Mouse (Mus musculus) thymus, postnatal 4 days (tissue): ENCODE measurements at regions not wholly inside any gene's neighbourhood (a gene's known extent, or its start where the extent isn't known, plus 50 kb on each side); places are given as distances from the start of the nearest gene placed in this dataset.
"Not testable (repeated sequence)": the region's sequence is repeated elsewhere in the genome, so short reads cannot be mapped to it uniquely, and the experiment has no call there.

Experiments
- DNase-seq: peaks from one replicate; pipeline ENCODE4 v3.0.0; 2021

DNA sequence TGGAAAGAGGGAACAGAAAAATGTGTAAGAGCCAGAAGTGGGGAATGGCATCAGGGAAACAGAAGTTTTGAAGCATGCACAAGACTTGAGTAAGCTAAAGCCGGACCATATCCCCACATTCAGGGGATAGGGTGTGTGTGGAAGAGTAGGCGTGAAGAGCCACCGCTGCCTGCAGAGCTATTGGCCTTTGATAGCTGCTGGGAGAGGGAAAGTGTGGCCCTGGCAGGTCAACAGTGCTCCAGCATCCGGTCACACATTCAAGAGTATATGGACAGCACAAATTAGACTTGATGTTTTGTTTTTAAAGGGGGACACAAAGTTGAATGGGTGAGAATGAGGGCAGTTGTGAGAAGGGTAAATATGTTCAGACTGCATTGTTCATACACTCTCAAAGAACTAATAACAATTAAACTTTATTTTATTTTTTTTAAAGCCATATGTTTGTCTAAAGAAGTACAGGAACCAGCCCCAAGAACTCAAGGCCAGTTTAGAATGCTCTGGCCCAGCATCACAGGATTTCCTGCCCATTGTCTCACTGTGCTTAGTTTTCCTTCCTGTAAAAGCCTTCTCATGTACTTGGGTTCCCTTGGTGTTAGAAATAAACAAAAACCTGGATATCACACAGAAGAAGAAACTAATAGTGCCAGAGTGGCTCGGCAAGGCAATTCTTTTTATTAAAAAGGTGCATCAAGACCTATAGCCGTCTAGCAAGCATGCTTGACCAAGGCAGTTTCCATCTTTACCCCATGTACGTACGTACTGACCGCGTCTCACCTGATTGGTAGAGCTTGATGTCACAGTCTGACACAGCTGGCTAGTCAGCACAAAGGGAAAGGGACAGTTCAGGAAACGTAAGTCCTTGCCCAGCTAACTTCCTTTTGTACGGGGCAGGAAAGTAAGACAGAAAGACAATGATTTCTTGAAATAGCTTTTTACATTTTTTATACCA is 144.6 kb upstream of the Rbbp6 start:
- DNase-seq, result no peak

DNA sequence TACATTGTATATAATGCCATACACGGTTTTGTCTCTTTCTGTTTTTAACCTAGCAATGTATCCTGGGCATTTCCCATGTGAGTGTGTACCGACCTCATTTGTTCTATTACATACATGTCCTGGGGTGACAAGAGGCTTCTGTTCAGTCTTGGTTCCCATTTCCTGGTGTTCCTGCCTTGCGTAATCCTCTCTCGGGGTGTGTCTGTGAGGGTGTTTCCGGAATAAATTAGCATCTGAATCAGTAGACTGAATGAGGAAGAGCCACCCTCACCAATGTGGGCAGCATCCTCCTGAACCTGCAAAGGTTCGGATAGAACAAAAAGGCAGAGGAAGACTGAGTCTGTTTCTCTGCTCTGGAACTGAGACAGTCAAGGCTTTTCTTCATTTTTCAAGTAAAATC is 142.1 kb upstream of the Rbbp6 start:
- DNase-seq, result no peak

DNA sequence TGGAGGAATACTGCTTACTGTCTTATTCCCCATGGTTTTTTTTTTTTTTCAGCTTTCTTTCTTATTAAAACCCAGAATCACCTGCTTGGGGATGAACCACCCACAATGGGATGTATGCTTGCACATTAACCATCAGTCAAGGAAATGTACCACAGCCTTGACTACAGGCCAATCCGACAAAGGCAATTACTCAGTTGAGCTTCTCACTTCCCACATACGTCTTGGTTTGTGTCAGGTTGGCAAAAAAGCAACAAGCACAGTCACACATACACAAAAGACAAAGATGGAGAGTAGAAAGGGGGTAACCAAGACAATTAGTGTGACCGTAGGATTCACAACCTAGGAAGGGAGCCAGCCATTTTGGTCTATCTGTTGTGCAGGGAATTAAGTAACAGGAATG is 126.4 kb upstream of the Rbbp6 start:
- no peak for DNase-seq

DNA sequence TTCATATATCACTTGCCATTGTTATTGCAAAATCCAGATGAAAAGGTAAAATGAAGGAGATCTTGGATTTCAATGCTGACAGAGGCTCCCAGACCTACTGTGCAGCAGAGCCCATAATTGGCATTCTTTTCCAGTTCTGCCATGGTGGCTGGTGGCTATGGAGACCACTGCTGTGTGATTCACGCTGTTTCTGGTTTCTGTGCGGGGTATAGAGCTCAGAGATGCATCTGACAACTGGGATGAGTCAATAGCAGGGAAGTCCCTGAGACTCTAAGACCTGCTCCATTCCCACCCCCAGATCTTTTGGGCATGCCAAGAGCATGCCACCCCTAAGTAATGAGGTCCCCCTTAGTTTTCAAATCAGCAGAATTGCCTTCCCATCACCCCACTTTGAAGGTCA is 120.7 kb upstream of the Rbbp6 start:
- DNase-seq, result no peak

DNA sequence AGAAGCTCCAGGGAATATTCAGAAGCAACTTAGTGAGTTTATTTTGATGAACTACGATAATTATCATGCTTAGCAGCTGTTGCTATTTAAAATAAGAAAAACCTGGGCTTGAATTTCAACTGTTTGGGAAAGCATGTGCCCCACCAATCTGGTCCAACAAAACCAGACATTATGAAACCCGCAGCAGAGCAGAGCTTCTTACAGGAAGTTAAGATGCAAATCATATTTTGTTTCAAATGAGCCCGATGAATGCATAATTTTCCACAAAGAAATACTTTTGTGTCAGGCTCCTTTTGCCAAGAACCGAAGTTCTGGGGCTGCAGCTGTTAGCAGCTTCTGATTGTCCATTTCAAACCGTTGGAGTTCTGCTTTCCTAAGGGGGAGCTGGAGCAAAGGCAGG is 118.1 kb upstream of the Rbbp6 start:
- no peak for DNase-seq

DNA sequence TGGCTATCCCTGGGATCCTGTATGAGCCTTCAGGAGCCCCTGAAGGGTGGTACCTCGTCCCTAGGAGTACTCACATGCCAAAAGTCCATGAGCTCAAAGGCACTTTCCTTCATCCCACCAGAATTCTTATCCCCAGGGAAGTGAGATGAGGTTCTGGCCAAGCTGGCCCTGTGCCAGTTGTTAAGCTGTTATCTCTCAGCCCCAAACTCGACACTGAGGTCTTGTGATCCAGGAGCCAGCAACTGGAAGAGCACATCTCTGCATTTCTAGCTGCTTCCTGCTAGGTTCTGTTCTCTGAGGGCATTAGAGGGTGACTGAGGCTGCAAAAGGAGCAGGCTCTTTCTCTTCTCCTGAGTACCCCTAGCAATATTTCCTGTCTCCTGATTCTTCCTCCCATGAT is 92.1 kb upstream of the Rbbp6 start:
- DNase-seq, result no peak

DNA sequence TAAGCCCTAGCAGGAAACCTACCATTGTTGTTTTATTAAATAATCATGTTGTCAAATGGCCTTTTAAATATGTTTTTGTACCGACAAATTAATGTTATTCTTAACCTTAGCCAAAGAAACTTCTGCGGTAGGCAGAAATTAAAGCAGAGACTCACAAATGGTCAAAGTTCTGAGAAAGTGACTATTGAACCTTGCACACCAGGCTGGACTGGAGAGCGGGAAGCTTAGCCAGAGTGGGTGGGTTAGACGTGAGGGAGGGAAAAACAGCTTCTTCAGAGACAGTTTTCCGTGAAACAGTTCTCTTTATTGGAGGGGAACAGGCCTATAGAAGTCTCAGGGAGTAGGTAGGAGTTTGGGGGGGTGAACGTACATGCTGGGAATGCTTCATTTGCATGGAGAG is 89.2 kb upstream of the Rbbp6 start:
- no peak for DNase-seq

DNA sequence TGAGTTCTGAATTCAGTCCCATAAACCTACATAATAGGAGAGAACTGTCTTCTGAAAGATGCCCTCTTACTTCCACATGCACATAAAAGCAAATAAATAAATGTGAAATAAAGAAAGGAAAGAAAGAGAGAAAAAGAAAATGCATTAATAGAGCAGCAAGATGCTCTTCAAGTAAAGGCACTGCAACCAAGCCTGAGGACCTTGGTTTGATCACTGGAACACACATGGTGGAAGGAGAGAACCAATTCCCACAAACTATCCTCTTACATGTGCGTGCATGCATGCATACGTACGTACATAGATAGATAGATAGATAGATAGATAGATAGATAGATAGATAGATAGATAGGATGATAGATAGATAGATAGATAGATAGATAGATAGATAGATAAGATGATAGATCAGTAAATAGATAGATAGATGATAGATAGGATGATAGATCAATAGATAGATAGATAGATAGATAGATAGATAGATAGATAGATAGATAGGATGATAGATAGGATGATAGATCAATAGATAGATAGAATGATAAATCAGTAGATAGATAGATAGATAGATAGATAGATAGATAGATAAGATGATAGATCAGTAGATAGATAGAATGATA is 83.5 kb upstream of the Rbbp6 start:
- not testable (repeated sequence) for DNase-seq

DNA sequence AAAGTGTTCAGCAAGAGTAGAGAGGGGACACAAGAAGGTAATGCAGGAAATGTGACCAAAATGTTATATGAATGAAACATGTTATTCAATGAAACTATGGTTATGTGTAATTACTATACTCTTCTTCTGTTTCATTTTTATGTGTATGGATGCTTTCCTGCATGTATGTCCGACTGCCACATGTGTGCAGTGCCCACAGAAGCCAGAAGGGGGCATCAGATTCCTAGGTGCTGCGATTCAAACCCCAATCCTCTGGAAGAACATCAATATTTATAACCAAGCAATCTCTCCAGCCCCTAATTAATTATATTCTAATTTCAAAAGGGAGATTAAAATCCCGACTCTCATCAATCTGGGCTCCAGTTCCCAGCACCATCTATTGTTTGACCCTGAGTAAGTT is 78.7 kb upstream of the Rbbp6 start:
- peak; percentile 20 for DNase-seq

DNA sequence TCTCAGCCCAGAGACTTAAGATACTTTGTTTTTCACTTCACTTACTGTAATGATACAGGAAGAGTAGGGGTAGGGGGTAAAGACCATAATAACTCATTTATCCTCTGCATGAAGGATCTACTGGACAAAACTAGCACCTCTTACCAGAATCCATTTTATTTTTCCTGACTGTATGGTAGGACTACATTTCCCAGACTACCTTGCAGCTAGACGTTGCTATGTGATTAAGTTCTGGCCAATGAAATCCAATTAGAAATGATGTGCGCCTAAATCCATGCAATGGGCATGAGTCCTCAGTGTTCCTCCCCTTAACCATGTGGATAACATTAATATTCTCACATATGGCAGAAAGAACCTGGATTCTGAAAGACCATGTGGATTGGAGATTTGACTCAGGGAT is 68.3 kb upstream of the Rbbp6 start:
- no peak for DNase-seq

DNA sequence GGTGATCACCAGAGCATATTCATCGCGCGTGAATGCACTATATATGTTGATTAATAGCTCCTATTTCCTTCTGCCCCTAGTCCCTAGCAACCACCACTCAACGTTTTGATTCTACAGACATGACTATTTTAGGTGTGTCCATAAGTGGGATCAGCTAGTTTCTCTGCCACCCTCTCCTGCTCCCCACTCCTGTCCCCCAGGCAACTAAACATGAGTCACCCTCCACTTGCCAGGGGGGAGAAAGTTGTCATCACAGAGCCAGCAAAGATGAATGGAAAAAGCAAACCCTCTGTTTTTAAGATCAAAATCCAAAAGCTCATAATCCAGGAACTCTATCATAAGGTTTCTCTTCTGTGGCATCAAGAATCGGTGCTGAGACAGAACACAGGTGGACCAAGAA is 59.4 kb upstream of the Rbbp6 start:
- DNase-seq, result no peak

DNA sequence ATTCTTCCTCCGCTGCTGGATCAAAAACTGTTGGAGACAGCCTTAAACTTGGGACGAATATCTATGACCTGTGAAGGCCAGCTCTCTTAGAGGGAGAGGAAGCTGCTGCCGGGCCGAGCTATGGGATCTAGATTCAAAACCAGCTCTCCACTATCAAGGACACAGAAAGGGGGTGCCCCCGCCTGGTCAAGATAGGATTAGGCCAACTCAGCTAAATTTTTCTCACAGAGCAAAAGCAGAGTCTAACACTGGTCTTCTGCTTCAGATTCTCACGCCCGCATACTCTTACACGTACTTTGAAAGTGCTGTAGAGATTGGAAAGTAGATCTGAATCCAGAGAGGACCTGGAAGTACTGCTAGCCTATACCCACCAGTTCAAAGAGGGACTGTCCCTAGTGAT is 56.2 kb upstream of the Rbbp6 start:
- no peak for DNase-seq
